Mouse (Mus musculus): Measurements from ENCODE around the gene Insl3.

GRCm38 (mm10) chr8:71724389-71724788 lies 35.4 kb downstream of the Insl3 start:
- TF ChIP-seq CTCF (IDR thresholded peaks at IDR 0.05; ENCODE audit: low read depth): no peak
- no peak for TF ChIP-seq EP300 (optimal IDR thresholded peaks at IDR 0.05)

All from stomach, postnatal 0 days (tissue).